Mouse (Mus musculus): Measurements from ENCODE around the gene Gpc4.
A peak's percentile ranks its signal among the peaks of the same experiment; 100 is the strongest.

Gpc4 gene

DNA sequence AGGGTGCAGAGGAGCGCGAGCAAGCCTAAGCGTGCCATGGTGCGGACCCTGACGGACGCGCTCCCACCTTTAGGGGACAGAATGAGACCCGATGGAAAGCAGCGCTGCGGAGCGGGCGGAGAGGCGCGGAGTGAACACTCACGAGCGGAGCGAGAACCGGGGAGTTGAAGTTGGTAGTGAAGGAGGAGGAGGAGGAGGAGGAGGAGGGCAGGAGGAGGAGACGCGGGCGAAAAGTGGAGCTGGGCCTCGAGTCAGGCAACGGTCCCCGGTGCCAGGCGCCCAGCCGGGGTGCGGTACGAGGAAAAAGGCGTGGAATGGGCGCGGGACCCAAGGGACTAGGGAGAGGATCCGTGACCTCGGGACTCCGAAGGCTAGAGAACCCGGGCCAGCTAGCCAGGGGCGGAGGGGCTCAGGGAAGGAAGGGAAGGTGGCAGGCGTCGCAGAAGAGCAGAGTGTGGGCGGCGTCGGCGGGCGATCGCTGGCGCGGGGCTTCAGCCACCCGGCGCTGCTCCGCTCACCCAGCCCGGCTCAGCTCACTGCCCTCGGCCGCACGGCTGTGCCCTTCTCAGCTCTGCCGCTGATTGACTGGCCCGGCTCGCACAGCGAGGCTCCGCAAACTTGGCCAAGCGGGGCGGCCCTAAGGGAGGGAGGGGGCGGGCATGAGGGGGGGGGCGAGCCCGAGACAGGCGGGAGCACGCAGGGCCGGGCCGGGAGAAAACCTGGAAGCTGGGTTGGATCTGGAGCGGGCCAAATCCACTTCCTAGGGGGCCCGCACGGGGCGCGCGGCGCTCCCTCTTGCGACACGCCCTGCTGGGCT lies at the start of gene Gpc4:
Gpc4 (minus strand) TSS at position 515 of the 817 bp plus-strand sequence.
- peak; percentile 69 for DNase-seq (ENCODE audit: low read depth, low spot score)

DNA sequence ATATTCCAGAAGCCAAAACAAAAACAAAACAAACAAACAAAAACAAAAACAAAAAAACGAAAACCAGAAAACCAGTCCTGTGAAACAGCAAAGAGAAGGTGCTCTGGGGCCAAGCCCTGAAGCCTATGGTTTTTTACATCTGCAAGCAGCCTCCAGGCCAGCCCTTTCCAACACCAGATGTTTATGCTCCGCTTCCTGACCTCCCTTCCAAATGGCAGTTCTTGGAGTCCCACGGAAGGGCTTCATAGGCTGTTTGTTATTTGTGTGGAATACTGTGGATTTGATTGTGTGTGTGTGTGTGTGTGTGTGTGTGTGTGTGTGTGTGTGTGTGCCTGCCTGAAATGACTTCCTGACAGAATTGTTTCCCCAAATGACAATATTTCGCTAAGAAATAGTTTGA lies 47.8 kb upstream of the Gpc4 start:
- DNase-seq (ENCODE audit: low read depth, low spot score): peak; percentile 19

GRCm38 (mm10) chrX:52199836-52200235 lies 34.8 kb upstream of the Gpc4 start:
- DNase-seq (ENCODE audit: low read depth, low spot score): no peak

DNA sequence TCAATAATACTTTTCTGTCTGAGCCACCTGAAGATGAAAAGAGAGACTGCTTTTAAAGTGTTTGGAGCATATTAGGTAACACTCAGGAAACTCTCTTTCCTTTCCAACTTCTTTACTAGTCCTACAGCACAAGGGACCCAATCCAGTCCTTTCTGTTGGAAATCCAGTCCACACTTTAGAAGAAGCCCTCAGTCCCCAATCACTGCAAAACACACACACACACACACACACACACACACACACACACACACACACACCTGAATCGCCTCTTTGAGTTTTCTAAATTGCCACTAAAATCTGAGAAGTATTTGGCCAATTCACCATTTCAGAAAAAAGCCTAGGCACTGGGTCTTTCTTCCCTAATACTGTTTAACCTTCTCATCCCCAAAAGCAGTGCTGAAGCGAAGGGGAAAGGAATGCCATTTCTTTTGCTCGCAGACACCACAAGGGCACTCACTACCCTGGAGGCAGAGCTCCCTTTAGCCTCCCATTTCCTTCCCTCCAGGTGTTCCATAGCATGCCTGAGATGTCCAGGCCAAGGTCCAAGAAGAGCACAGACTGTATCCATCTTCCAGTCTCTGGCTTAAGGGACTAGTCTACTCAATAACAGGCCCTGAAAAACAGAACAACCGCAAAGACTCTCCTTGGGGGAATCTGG lies 28.4 kb upstream of the Gpc4 start:
- DNase-seq (ENCODE audit: low read depth, low spot score): peak; percentile 61

GRCm38 (mm10) chrX:52189094-52189493 lies 24.0 kb upstream of the Gpc4 start:
- DNase-seq (ENCODE audit: low read depth, low spot score): no peak

DNA sequence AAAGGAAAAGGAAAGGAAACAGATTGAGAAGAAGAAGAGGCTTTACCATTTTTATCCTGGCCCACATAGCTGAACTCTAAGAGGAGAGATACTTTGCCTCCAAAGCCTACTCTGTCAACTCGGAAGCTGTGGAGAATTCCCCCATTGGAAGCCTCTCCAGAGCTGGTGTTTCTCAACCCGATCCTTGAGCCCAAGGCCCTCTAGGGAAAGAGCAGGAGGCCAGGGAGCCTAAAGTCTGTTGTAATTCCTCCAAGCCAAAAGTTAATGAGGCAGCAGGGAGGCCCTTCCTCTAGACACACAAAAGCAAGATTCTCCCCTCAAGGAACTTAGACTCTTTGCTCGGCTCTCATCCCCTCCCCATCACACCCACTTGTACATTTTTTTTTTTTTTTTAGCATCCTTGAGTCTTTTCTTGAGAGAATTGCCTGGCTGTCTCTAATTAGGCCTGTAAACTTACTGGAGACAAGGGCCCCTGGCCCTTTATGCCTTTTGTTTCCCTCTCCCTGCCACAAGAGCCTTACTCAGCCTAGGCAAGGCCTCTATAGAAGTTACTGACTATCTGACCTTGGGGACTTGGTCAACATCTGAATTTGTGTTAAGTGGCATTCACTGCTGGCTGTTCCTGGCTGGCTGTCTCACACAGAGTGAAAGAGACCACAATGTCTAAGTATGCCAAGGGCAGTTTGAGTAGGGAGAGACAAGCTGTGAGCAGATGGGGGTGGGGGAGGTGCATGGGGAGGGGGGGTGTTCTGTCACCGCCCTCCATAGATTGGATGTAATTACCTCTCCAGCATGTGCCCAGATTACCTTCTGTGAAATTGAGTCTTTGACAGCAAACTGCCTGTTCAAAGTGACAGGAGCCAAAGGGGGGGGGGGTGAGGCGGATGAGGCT lies 18.7 kb upstream of the Gpc4 start:
- DNase-seq (ENCODE audit: low read depth, low spot score): no peak

- no peak for DNase-seq (ENCODE audit: low read depth, low spot score)
Observed at GRCm38 (mm10) chrX:52181401-52181800, 16.3 kb upstream of the Gpc4 start.

DNA sequence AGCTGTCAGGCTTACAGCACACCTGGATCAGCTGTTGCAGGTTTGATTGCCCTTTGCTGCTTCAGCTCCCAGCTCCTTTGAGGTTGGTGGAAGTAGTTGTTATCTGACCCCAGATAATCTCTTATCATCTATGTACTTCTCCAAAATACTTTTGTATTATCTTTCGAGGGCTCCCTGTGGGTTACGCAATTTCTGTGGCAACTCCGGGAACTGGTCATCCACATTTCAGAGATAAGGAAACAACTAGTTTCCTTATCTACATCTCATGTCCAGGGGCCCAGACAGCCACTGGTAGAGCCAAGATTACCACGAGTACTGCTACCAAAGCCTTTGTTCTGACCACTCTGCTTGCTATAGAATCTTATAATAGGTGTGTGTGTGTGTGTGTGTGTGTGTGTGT lies 12.0 kb upstream of the Gpc4 start:
- DNase-seq (ENCODE audit: low read depth, low spot score): no peak

DNA sequence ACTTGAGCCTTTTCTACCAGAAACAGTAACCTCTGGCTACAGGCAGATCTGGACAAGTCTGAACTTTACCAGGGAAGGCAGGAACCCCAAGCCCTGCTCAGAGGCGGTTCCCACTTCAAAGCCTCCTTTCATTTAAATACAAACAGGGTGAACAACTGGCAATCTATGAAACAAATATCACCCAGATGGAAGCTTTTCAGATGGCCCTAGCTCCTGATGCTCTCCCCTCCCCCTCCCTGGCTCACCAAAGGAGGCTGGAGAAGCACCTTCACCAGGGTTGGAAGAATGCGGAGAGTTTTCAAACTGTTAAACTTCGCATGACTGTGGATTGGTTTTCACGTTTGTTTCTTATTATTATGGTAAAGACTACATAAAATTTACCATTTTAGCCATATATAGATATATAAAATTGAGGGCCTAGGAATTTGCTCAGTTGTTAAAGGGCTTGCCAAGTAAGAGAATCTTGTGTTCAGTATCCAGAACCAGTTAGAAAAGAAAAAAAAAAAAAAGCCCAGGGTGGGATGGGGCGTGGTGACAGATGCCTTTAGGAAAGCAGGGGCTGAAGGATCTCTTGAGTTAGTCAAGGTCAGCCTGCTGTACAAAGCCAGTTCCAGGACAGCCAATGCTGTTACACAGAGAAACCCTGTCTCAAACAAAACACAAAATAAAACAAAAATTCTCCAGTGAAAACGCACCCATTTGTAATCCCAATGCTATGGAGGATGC lies 2.6 kb upstream of the Gpc4 start:
- no peak for DNase-seq (ENCODE audit: low read depth, low spot score)

DNA sequence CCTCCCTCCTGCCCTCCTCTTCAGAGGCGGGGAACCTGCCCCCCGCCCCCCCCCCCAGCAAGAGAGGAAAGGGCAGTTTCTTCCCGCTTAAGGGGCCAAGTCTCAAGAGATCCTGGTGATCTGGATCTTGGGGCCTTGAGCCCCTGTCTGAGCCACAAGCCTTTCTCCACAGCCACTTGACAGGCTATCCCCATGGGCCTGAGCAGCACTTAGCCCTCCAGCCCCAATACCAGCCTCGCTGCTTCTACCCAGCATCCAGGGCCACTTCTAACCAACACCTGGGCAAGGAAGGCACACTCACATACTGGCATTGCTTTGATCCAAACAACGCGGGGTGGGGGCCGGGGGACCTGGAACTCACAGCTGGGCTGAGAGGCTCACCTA lies 495 bp upstream of the Gpc4 start:
- no peak for DNase-seq (ENCODE audit: low read depth, low spot score)

DNA sequence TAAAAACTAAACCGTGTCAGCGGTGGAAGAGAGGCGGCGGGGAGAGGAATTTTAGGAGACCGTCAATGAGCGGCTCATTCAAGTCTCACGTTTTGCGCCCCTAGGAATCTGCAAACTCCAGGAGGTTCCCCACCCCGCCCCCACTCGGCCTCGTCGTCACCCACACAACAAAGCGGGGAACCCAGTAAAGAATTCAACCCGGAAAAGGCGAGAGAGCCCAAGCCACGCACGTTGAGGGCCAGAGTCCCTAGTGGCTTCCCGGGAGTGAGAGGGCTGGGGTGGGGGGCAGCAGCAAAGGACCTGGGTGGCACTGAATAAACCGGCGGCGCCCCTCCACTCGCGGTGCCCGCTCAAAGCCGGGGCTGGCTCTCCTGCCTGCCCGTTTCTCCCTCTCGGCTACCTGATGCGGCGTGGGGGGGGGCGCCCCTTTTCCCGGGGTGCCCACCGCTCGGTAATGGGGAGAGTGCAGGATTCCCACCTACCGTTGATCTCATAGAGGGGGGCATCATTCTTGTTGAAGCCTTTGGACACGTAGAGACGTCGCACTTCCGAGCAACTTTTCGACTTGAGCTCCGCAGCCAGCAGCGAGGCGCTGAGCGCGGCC lies 816 bp downstream of the Gpc4 start:
- no peak for DNase-seq (ENCODE audit: low read depth, low spot score)

DNA sequence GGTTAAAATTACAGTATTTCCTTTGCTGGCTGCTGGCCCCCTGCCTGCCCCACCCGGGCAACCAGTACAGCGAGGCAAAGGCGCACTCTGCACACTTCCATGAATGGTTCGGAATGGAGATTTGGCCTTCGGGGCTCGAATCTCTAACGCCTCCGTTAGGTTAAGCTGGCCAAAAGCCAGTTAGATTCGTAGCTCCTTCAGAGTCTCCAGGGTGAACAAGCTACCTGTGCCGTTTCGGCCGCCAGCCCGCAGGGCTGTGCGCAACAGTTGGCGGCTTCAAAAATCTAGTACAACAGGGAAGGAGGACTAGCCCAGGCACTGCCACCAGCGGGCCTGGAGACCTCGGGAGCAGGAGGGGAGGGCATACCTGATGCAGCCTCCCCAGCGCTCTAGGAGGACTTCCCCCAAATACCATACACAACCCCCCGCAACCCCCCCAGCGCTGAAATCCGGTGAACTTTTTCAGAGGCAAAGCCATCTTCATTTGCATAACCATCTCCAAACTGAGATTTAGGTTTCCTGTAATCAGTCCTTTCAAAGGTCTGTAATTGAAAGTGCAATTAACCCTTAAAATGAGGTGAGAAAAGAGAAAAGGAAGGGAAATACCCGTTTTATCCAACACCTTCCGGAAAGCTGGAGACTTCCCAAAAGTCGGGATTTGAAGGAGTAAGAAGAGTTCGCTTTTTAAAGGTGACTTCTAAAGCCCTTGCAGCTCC lies 1.5 kb downstream of the Gpc4 start:
- peak; percentile 12 for DNase-seq (ENCODE audit: low read depth, low spot score)

GRCm38 (mm10) chrX:52162756-52163155 lies 2.3 kb downstream of the Gpc4 start:
- DNase-seq (ENCODE audit: low read depth, low spot score): no peak

- no peak for DNase-seq (ENCODE audit: low read depth, low spot score)
Observed at GRCm38 (mm10) chrX:52162206-52162605, 2.8 kb downstream of the Gpc4 start.

- no peak for DNase-seq (ENCODE audit: low read depth, low spot score)
Observed at GRCm38 (mm10) chrX:52159621-52160020, 5.4 kb downstream of the Gpc4 start.

GRCm38 (mm10) chrX:52155408-52155953 lies 9.6 kb downstream of the Gpc4 start:
- no peak for DNase-seq (ENCODE audit: low read depth, low spot score)

DNA sequence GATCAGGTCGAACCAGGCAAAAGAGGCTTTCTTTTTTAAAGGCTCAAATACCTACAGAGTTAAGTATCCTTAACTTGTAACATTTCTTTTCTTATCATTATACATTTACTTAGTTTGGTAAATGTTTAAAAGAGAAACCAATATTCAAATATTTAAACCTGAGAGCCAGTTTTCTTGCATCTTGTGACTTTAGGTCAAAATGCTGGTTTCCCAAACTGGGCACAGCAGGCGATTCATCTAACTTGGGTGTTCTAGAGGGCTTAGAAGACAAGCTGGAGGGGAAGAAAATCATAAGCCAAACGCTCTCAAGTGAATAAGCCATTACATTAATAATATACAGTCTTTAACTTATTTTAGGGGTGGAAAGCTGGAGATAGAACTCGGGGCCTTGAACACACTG lies 10.2 kb downstream of the Gpc4 start:
- no peak for DNase-seq (ENCODE audit: low read depth, low spot score)

DNA sequence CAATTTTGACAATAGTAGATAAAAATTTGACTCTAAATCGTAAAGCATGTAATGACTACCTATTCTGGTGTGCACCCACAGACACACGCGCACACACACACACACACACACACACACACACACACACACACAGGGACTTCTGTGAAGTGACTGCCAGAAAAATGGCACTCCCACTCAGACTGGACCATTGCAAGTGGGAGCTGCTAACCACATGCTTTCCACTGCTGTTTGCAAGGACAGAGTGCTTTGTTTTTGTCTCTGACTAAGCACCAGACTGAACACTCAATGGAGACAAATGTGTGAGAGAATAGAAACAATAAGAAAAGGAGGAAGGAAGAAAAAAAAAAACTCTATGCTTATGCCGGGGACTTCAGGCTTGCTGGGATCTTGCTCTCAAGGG lies 11.6 kb downstream of the Gpc4 start:
- DNase-seq (ENCODE audit: low read depth, low spot score): no peak

DNA sequence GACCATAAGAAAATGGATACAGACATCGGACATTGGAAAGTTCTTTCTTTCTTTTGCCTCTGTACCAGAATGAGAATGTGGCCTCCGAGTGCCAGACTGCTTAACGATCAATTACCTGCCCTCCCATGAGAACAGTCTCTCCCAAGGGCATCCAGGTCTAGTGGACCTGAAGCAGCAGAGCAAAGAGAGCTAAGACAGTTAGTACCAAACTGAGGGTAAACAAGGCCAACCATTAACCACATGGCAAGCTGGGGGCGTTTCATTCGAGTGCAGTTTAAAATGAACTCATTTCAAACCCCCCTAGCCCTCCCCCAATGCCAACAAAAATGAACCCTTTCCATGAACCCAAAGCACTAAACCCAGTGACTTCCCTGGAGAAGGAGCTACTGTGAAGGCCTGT lies 12.1 kb downstream of the Gpc4 start:
- no peak for DNase-seq (ENCODE audit: low read depth, low spot score)

- DNase-seq (ENCODE audit: low read depth, low spot score): no peak
Observed at GRCm38 (mm10) chrX:52151555-52151954, 13.5 kb downstream of the Gpc4 start.
